Mouse (Mus musculus): ENCODE measurements around the gene Kcnt1.
"Not testable (repeated sequence)": the region's sequence is repeated elsewhere in the genome, so short reads cannot be mapped to it uniquely, and the experiment has no call there.

Gene Kcnt1

GRCm38 (mm10) chr2:25863337-25864131 lies at the start of gene Kcnt1:
Kcnt1 (plus strand) TSS chr2:25863734.
- in situ Hi-C loops (cut with MboI, MseI): no loop called here

- in situ Hi-C loops (cut with MboI, MseI): not testable (repeated sequence)
Measured at GRCm38 (mm10) chr2:25815748-25816147, 47.8 kb upstream of the Kcnt1 start, which contains the start of gene Glt6d1. Glt6d1 (minus strand) TSS chr2:25815848.

- in situ Hi-C loops (cut with MboI, MseI): no loop called here
Measured at GRCm38 (mm10) chr2:25822806-25823205, 40.7 kb upstream of the Kcnt1 start, which contains the start of gene Lcn9. Lcn9 (plus strand) TSS chr2:25823153.

- in situ Hi-C loops (cut with MboI, MseI): loop anchor here (5.0 kb wide), 1 partner anchor 952 kb away; no protein-coding TSS in a partner anchor
Measured at GRCm38 (mm10) chr2:25824751-25825150, 38.8 kb upstream of the Kcnt1 start.

GRCm38 (mm10) chr2:25828344-25828947 lies 35.1 kb upstream of the Kcnt1 start:
- in situ Hi-C loops (cut with MboI, MseI): loop anchor here (5.0 kb wide), 1 partner anchor 956 kb away; no protein-coding TSS in a partner anchor

DNA sequence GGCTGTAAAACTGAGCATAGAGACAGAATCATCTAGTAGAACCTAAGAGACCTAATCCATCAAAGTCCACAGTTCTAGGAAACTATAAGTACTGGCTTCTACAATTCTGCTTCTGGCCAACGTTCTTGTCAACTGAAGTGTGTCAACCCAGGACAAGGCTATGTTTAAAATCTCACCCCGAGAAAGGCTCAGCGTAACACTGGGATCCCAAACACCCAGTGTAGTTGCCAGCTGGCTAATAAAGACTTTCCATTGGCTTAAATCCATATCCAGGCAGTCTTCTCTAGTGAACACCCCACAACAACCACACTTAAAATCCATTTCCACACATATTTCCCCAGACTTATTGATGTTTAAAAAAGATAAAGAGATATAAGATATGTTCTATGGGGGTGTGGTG lies 32.7 kb upstream of the Kcnt1 start:
- in situ Hi-C loops (cut with MboI, MseI): no loop called here

- in situ Hi-C loops (cut with MboI, MseI): no loop called here
Measured at GRCm38 (mm10) chr2:25836291-25836690, 27.2 kb upstream of the Kcnt1 start.

DNA sequence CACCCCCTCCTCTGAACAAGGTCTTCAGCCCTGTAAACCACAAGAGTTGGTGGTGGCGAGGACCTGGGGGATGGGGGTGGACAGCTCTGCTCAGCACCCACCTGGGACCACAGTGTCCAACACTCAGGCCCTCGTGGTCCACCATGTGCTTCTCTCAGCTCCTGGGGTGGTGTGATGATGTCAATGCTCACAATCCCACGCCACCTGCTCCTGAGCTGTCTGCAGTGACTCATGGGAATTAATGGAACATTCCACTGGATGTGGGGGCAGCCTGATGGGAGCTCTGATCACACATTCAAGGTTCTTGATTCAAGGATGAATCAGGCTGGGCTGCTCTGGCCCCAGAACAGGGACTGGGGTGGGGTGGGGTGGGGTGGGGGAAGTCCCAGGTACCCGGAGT lies 21.4 kb upstream of the Kcnt1 start:
- in situ Hi-C loops (cut with MboI, MseI): no loop called here

GRCm38 (mm10) chr2:25842758-25843157 lies 20.8 kb upstream of the Kcnt1 start:
- in situ Hi-C loops (cut with MboI, MseI): no loop called here

DNA sequence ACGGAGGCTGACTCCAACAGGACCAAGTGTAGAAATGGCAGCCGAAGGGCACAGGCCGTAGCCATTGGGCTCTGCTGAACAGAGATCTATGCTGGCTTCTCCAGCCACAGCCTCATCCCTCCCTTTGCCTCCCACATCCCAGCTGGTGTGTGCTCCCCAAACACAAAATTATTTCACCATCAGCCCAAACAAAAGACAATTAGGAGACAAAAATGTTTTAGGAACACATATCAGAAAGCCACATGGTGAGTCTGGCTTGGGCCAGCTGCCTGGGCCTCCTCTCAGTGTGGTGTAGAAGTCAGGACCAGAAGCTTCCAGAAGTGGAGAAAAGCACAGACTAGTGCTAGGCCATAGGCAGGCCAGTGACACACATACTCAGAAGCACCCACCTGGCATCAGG lies 19.4 kb upstream of the Kcnt1 start:
- in situ Hi-C loops (cut with MboI, MseI): no loop called here

GRCm38 (mm10) chr2:25846516-25846915 lies 17.0 kb upstream of the Kcnt1 start:
- in situ Hi-C loops (cut with MboI, MseI): no loop called here

- in situ Hi-C loops (cut with MboI, MseI): no loop called here
Measured at GRCm38 (mm10) chr2:25847226-25847625, 16.3 kb upstream of the Kcnt1 start, which contains the start of gene Sohlh1. Sohlh1 (minus strand) TSS chr2:25847248.

- in situ Hi-C loops (cut with MboI, MseI): no loop called here
Measured at GRCm38 (mm10) chr2:25850330-25850729, 13.2 kb upstream of the Kcnt1 start.

GRCm38 (mm10) chr2:25852626-25853025 lies 10.9 kb upstream of the Kcnt1 start:
- in situ Hi-C loops (cut with MboI, MseI): no loop called here

GRCm38 (mm10) chr2:25853998-25854397 lies 9.5 kb upstream of the Kcnt1 start:
- in situ Hi-C loops (cut with MboI, MseI): no loop called here

DNA sequence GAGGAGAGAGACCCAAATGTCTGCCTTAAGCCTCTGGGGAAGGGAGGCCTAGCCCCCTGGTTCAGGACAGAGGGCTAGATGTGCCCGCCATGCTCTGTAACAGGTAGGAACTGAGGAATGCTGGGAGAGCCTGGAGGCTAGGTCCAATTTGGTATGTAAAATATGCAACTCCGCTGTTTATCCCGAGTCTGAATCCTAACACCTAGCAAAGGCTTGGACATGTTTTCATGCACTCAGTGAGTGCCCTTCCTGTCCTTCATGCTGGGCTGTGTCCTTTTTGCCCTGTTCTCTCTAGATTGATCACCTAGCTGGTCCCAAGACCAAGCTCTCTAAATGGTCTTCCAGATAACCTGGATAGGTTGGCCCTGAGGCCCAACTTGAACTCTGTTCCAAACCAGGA lies 3.6 kb upstream of the Kcnt1 start:
- in situ Hi-C loops (cut with MboI, MseI): no loop called here

DNA sequence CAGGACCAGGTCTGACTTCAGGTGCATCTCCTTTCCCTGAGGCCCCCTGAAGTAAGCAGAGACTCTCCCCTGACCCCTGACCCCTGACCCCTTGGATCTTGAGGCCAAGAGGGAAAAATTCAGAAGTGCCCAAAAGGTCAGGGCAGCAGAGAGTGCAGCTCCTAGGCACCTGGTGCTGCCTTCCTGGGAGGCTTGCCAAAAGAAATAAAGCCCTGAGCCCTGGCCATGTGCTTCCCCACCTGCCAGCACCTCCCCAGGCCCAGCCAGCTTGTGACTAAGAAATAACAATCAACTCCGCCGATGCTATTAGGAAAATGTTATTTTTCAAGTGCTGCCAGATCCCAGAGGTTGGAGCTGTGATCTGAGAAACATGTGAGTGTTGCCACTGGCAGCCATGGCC lies 1.5 kb upstream of the Kcnt1 start:
- in situ Hi-C loops (cut with MboI, MseI): no loop called here

DNA sequence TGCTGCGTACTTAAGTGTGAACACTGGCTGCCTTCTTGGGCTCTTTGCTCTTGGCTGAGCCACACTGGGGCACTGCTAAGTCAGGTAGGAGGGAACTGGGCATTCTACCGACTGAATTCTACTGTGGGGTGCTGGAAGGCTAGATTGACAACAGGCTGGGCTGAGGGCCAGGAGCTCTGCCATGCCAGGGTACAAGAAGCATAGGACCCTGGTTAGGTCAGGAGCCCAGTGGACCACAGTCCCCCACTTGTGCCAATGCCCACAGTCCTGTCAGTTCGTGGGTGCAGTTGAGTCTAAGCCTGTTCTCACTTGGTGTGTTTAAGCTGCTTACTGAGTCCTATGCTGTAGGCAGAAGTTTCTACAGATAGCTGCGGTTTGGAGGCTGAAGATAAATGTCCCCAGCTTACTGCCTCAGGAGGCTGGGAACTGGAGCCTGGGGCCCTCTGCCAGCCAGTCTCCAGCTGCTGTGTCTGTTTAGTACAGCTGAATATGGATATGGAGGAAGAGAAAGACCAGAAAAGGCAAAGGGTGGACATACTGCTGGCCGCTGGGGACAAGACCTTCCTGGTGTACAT lies 751 bp upstream of the Kcnt1 start:
- in situ Hi-C loops (cut with MboI, MseI): no loop called here

GRCm38 (mm10) chr2:25864230-25864629 lies 696 bp downstream of the Kcnt1 start:
- in situ Hi-C loops (cut with MboI, MseI): no loop called here

- in situ Hi-C loops (cut with MboI, MseI): no loop called here
Measured at GRCm38 (mm10) chr2:25865412-25865811, 1.9 kb downstream of the Kcnt1 start.

GRCm38 (mm10) chr2:25866656-25867055 lies 3.1 kb downstream of the Kcnt1 start:
- in situ Hi-C loops (cut with MboI, MseI): no loop called here

DNA sequence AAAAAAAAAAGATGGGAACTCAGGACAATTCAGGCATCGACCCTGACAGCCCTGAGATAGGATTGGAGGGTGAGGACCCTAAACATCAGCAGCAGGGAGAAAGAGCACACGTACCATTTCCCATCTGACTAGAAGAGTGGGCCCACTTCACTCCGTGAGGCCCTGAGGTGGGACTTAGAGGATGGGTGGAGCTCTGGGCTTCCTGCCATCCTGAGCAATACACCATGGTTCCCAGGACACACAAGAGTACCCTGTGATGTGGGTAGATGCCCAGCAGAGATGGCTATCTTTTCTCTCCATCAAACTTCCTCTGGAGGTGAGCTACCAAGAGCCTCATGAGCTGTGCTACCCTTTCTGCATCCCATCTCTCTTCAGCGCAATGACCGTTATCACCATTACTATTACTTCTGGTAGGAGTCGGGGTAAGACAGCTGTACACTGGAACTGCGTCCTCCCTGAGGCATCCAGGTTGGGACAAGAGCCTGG lies 13.8 kb downstream of the Kcnt1 start:
- in situ Hi-C loops (cut with MboI, MseI): no loop called here

Measured in T-helper 1 cell (primary cell).